Mouse (Mus musculus) neural tube, embryonic 12.5 days (tissue): ENCODE measurements around the gene Vps13c. TPM values are rescaled to one million over a fixed set of nuclear protein-coding genes. Genes with fewer than 3 reads are reported as not detected.

Experiments
- ATAC-seq: fragments of 200-750 bp; cut with Nextera tagmentation; 2 replicates; pipeline ENCODE4 v1.8.0; 2017; ENCODE audit warnings: low read depth, mild to moderate bottlenecking, moderate TSS enrichment, moderate library complexity; ENCODE audit not compliant: low FRiP score
- H3K27ac ChIP-seq: fragments of 300-500 bp; sonication (generic); 2 replicates; pipeline ENCODE4 v1.5.1; 2016
- H3K27me3 ChIP-seq: fragments of 300-500 bp; sonication (generic); replicated peaks from 2 replicates; pipeline ENCODE4 v1.6.1; 2016; ENCODE audit warnings: mild to moderate bottlenecking
- H3K36me3 ChIP-seq: fragments of 300-500 bp; sonication (generic); 2 replicates; pipeline ENCODE4 v1.6.1; 2016; ENCODE audit warnings: mild to moderate bottlenecking
- H3K4me1 ChIP-seq: fragments of 300-500 bp; sonication (generic); 2 replicates; pipeline ENCODE4 v1.6.1; 2016
- H3K4me2 ChIP-seq: fragments of 300-500 bp; sonication (generic); replicated peaks from 2 replicates; pipeline ENCODE4 v1.6.1; 2016; ENCODE audit warnings: mild to moderate bottlenecking
- H3K4me3 ChIP-seq: fragments of 300-500 bp; sonication (generic); 2 replicates; pipeline ENCODE4 v1.5.1; 2016
- H3K9ac ChIP-seq: fragments of 300-500 bp; sonication (generic); 2 replicates; pipeline ENCODE4 v1.6.1; 2016; ENCODE audit warnings: mild to moderate bottlenecking
- H3K9me3 ChIP-seq: fragments of 300-500 bp; sonication (generic); 2 replicates; pipeline ENCODE4 v1.6.1; 2016; ENCODE audit warnings: mild to moderate bottlenecking
- WGBS: fragments of 180-500 bp; shearing (Covaris S2); methylation state at CpG from one replicate; pipeline ENCODE4 v1.1.7; 2016; 5-methylcytosine and 5-hydroxymethylcytosine counted together
- polyA plus RNA-seq: library from polyadenylated mRNA; unstranded; fragments of >200 nt; fragmentation: Nextera tagmentation; extraction: Ambion mirVana; gene quantifications from 2 replicates; pipeline ENCODE4 v1.2.1, GENCODE M21; 2016

Vps13c gene
- polyA plus RNA-seq, 1 experiment from 2014 or later, result 8.0 TPM

- Histone ChIP-seq H3K4me1 (no peaks in the 10 kb centered on the region), H3K9me3 (no peaks in the 10 kb centered on the region), H3K9ac (no peak overlapping the region), H3K36me3 (no peaks in the 10 kb centered on the region), H3K27me3 (no peaks in the 10 kb centered on the region), H3K4me3 (no peak overlapping the region), H3K4me2 (no peak overlapping the region), H3K27ac (no peak overlapping the region)
- no peak for ATAC-seq
- 95% methylated on average over 7 of the region's 7 CpGs for WGBS
Observed at GRCm38 (mm10) chr9:68006566-68006965, 166.4 kb downstream of the Vps13c start.

- no peak for ATAC-seq
- Histone ChIP-seq H3K9ac (no peak overlapping the region), H3K9me3 (no peaks in the 10 kb centered on the region), H3K36me3 (no peaks in the 10 kb centered on the region), H3K27ac (no peak overlapping the region), H3K4me1 (0 out of 2 replicates have a peak, but pooled peaks cover 3% of the 10 kb centered on the region), H3K4me2 (peak overlapping the region; percentile 34; the same call in 1 of the 2 replicates), H3K27me3 (0 out of 2 replicates have a peak, but pooled peaks cover 5% of the 10 kb centered on the region), H3K4me3 (no peak overlapping the region)
- 8% methylated on average over 11 of the region's 11 CpGs for WGBS
Observed at GRCm38 (mm10) chr9:68014991-68015396, 174.8 kb downstream of the Vps13c start.

GRCm38 (mm10) chr9:68016255-68016954 lies 176.2 kb downstream of the Vps13c start:
- peak; percentile 58 for ATAC-seq
- no peak overlapping the region for H3K27ac ChIP-seq
- H3K4me2 ChIP-seq, result no peak overlapping the region
- no peak overlapping the region for H3K4me3 ChIP-seq
- 0 out of 2 replicates have a peak, but pooled peaks cover 5% of the 10 kb centered on the region for H3K27me3 ChIP-seq
- no peaks in the 10 kb centered on the region for H3K9me3 ChIP-seq
- H3K36me3 ChIP-seq, result no peaks in the 10 kb centered on the region
- no peak overlapping the region for H3K9ac ChIP-seq
- H3K4me1 ChIP-seq, result 0 out of 2 replicates have a peak, but pooled peaks cover 3% of the 10 kb centered on the region
- 52% methylated on average over 5 of the region's 5 CpGs for WGBS

GRCm38 (mm10) chr9:68020776-68021365 lies 180.7 kb downstream of the Vps13c start:
- ATAC-seq, result no peak
- Histone ChIP-seq H3K27ac (no peak overlapping the region), H3K9ac (no peak overlapping the region), H3K27me3 (0 out of 2 replicates have a peak, but pooled peaks cover 5% of the 10 kb centered on the region), H3K36me3 (no peaks in the 10 kb centered on the region), H3K9me3 (no peaks in the 10 kb centered on the region), H3K4me3 (no peak overlapping the region), H3K4me2 (no peak overlapping the region), H3K4me1 (no peaks in the 10 kb centered on the region)
- WGBS, result 83% methylated on average over 8 of the region's 8 CpGs

- no peak overlapping the region for H3K9ac ChIP-seq
Observed at GRCm38 (mm10) chr9:68022311-68023043, 182.3 kb downstream of the Vps13c start.

GRCm38 (mm10) chr9:68028631-68029030 lies 188.4 kb downstream of the Vps13c start:
- no peak overlapping the region for H3K4me2 ChIP-seq

More at GRCm38 (mm10) chr9:68022311-68023043, 182.3 kb downstream of the Vps13c start:
- ATAC-seq, result no peak
- H3K4me2 ChIP-seq, result no peak overlapping the region
- H3K4me1 ChIP-seq, result no peaks in the 10 kb centered on the region
- H3K9me3 ChIP-seq, result no peaks in the 10 kb centered on the region
- H3K27ac ChIP-seq, result no peak overlapping the region
- no peak overlapping the region for H3K4me3 ChIP-seq
- WGBS, result 87% methylated on average over 9 of the region's 9 CpGs
- no peaks in the 10 kb centered on the region for H3K36me3 ChIP-seq
- 0 out of 2 replicates have a peak, but pooled peaks cover 2% of the 10 kb centered on the region for H3K27me3 ChIP-seq

GRCm38 (mm10) chr9:68033771-68034170 lies 193.6 kb downstream of the Vps13c start:
- H3K4me1 ChIP-seq, result no peaks in the 10 kb centered on the region
- no peaks in the 10 kb centered on the region for H3K36me3 ChIP-seq
- H3K27me3 ChIP-seq, result no peaks in the 10 kb centered on the region
- H3K9me3 ChIP-seq, result no peaks in the 10 kb centered on the region
- H3K4me3 ChIP-seq, result no peak overlapping the region
- no peak overlapping the region for H3K27ac ChIP-seq
- H3K9ac ChIP-seq, result no peak overlapping the region
- no peak overlapping the region for H3K4me2 ChIP-seq
- no peak for ATAC-seq
- 52% methylated on average over 5 of the region's 5 CpGs for WGBS

More at GRCm38 (mm10) chr9:68028631-68029030, 188.4 kb downstream of the Vps13c start:
- Histone ChIP-seq H3K4me3 (no peak overlapping the region), H3K27me3 (no peaks in the 10 kb centered on the region), H3K9me3 (no peaks in the 10 kb centered on the region), H3K9ac (no peak overlapping the region), H3K36me3 (no peaks in the 10 kb centered on the region), H3K4me1 (no peaks in the 10 kb centered on the region), H3K27ac (no peak overlapping the region)
- no peak for ATAC-seq
- 66% methylated on average over 4 of the region's 4 CpGs for WGBS

Other genes starting within 250 kb of the Vps13c start
- 0.84 and 0.94 TPM in 2 replicates for gene C2cd4b, start 81.0 kb upstream of the Vps13c start, polyA plus RNA-seq
- gene C2cd4a, start 8.1 kb upstream of the Vps13c start, polyA plus RNA-seq, result 0.27 and 0.42 TPM in 2 replicates